Mouse (Mus musculus): Measurements from ENCODE around the gene Klrd1. TPM values are rescaled to one million over a fixed set of nuclear protein-coding genes. Genes with fewer than 3 reads are reported as not detected.

Gene Klrd1
- total and polyA plus RNA-seq, 2 experiments: 0.13 to 0.83 TPM

Other genes starting within 250 kb of the Klrd1 start
- 5.3 and 6.5 TPM in 2 replicates for gene Clec12a, start 249.1 kb upstream of the Klrd1 start, total RNA-seq (2014; rRNA removed)
- gene Clec12a, start 249.1 kb upstream of the Klrd1 start, polyA plus RNA-seq (2012; rRNA removed): 0.86 and 1.2 TPM in 2 replicates
- gene Clec12b, start 205.9 kb upstream of the Klrd1 start, total RNA-seq (2014; rRNA removed): not detected in 2 replicates
- not detected in 2 replicates for gene Clec12b, start 205.9 kb upstream of the Klrd1 start, polyA plus RNA-seq (2012; rRNA removed)
- gene Clec1b, start 194.5 kb upstream of the Klrd1 start, total RNA-seq (2014; rRNA removed): 23.2 and 24.2 TPM in 2 replicates
- 1.7 and 3.7 TPM in 2 replicates for gene Clec1b, start 194.5 kb upstream of the Klrd1 start, polyA plus RNA-seq (2012; rRNA removed)
- gene Clec9a, start 182.9 kb upstream of the Klrd1 start, total RNA-seq (2014; rRNA removed): 2.8 and 2.9 TPM in 2 replicates
- 0.44 and 0.86 TPM in 2 replicates for gene Clec9a, start 182.9 kb upstream of the Klrd1 start, polyA plus RNA-seq (2012; rRNA removed)
- 3.2 and 3.5 TPM in 2 replicates for gene Clec1a, start 139.8 kb upstream of the Klrd1 start, total RNA-seq (2014; rRNA removed)
- 0.20 and 0.34 TPM in 2 replicates for gene Clec1a, start 139.8 kb upstream of the Klrd1 start, polyA plus RNA-seq (2012; rRNA removed)
- 0.07 TPM in 1 of 2 replicates, not detected in the other for gene Olr1, start 84.6 kb upstream of the Klrd1 start, total RNA-seq (2014; rRNA removed)
- not detected in 2 replicates for gene Olr1, start 84.6 kb upstream of the Klrd1 start, polyA plus RNA-seq (2012; rRNA removed)
- not detected in 2 replicates for gene Tmem52b, start 79.2 kb upstream of the Klrd1 start, total RNA-seq (2014; rRNA removed)
- gene Tmem52b, start 79.2 kb upstream of the Klrd1 start, polyA plus RNA-seq (2012; rRNA removed): not detected in 2 replicates
- gene Gabarapl1, start 58.6 kb upstream of the Klrd1 start, total RNA-seq (2014; rRNA removed): 355 and 458 TPM in 2 replicates
- 318 and 321 TPM in 2 replicates for gene Gabarapl1, start 58.6 kb upstream of the Klrd1 start, polyA plus RNA-seq (2012; rRNA removed)
- gene Klre1, start 13.9 kb upstream of the Klrd1 start, total RNA-seq (2014; rRNA removed): 0.20 and 0.28 TPM in 2 replicates
- gene Klre1, start 13.9 kb upstream of the Klrd1 start, polyA plus RNA-seq (2012; rRNA removed): 0.07 and 0.10 TPM in 2 replicates
- gene Klrk1, start 32.1 kb downstream of the Klrd1 start, total RNA-seq (2014; rRNA removed): 3.0 and 3.3 TPM in 2 replicates
- 0.19 and 0.23 TPM in 2 replicates for gene Klrk1, start 32.1 kb downstream of the Klrd1 start, polyA plus RNA-seq (2012; rRNA removed)
- not detected in 2 replicates for gene Klrc3, start 51.6 kb downstream of the Klrd1 start, total RNA-seq (2014; rRNA removed)
- not detected in 2 replicates for gene Klrc3, start 51.6 kb downstream of the Klrd1 start, polyA plus RNA-seq (2012; rRNA removed)
- 0.65 and 0.81 TPM in 2 replicates for gene Klrc2, start 68.9 kb downstream of the Klrd1 start, total RNA-seq (2014; rRNA removed)
- not detected in 2 replicates for gene Klrc2, start 68.9 kb downstream of the Klrd1 start, polyA plus RNA-seq (2012; rRNA removed)
- 1.7 and 2.2 TPM in 2 replicates for gene Klrc1, start 87.2 kb downstream of the Klrd1 start, total RNA-seq (2014; rRNA removed)
- 0.07 and 0.20 TPM in 2 replicates for gene Klrc1, start 87.2 kb downstream of the Klrd1 start, polyA plus RNA-seq (2012; rRNA removed)
- gene Klri1, start 125.3 kb downstream of the Klrd1 start, total RNA-seq (2014; rRNA removed): 0.28 TPM in 1 of 2 replicates, not detected in the other
- gene Klri1, start 125.3 kb downstream of the Klrd1 start, polyA plus RNA-seq (2012; rRNA removed): not detected in 2 replicates
- 0.07 and 0.09 TPM in 2 replicates for gene Klri2, start 148.7 kb downstream of the Klrd1 start, total RNA-seq (2014; rRNA removed)
- not detected in 2 replicates for gene Klri2, start 148.7 kb downstream of the Klrd1 start, polyA plus RNA-seq (2012; rRNA removed)
- gene Gm156, start 192.5 kb downstream of the Klrd1 start, total RNA-seq (2014; rRNA removed): not detected in 2 replicates
- not detected in 2 replicates for gene Gm156, start 192.5 kb downstream of the Klrd1 start, polyA plus RNA-seq (2012; rRNA removed)